Mouse (Mus musculus) adipocyte (in vitro differentiated cells): ENCODE measurements at regions not wholly inside any gene's neighbourhood (a gene's known extent, or its start where the extent isn't known, plus 50 kb on each side); places are given as distances from the start of the nearest gene placed in this dataset.

Experiments
- DNase-seq: peaks from one replicate; pipeline ENCODE4 v3.0.0-alpha.2; 2016; ENCODE audit warnings: low spot score

- DNase-seq: no peak
Measured at GRCm38 (mm10) chr12:86830247-86830585, 54.4 kb downstream of the Irf2bpl start.

- DNase-seq: no peak
Measured at GRCm38 (mm10) chr12:86829581-86830246, 54.9 kb downstream of the Irf2bpl start.

GRCm38 (mm10) chr12:86827241-86827606 is 57.4 kb downstream of the Irf2bpl start:
- DNase-seq: no peak

GRCm38 (mm10) chr12:86826420-86827240 is 58.0 kb downstream of the Irf2bpl start:
- peak; percentile 93 for DNase-seq

GRCm38 (mm10) chr12:86825584-86826419 is 58.8 kb downstream of the Irf2bpl start:
- DNase-seq: peak; percentile 62

- DNase-seq: peak; percentile 89
Measured at GRCm38 (mm10) chr12:86824860-86825583, 59.6 kb downstream of the Irf2bpl start.

- peak; percentile 80 for DNase-seq
Measured at GRCm38 (mm10) chr12:86823855-86824589, 60.6 kb downstream of the Irf2bpl start.

- no peak for DNase-seq
Measured at GRCm38 (mm10) chr12:86823488-86823854, 61.1 kb downstream of the Irf2bpl start.

GRCm38 (mm10) chr12:86821183-86821582 is 63.4 kb downstream of the Irf2bpl start:
- DNase-seq: no peak

- DNase-seq: no peak
Measured at GRCm38 (mm10) chr12:86819568-86819967, 65.0 kb downstream of the Irf2bpl start.

GRCm38 (mm10) chr12:86819163-86819562 is 65.4 kb downstream of the Irf2bpl start:
- DNase-seq: no peak

GRCm38 (mm10) chr12:86818201-86818600 is 66.4 kb downstream of the Irf2bpl start:
- no peak for DNase-seq

GRCm38 (mm10) chr12:86816702-86817610 is 67.6 kb downstream of the Irf2bpl start:
- DNase-seq: no peak

- DNase-seq: no peak
Measured at GRCm38 (mm10) chr12:86816171-86816701, 68.4 kb downstream of the Irf2bpl start.

- no peak for DNase-seq
Measured at GRCm38 (mm10) chr12:86814740-86815139, 69.9 kb downstream of the Irf2bpl start.
